Comparison of ENCODE assay signal across 8 mouse cellular contexts in genomic region chr12:108393637-108394036, GRCm38 (mm10). TPM values are rescaled to one million over a fixed set of nuclear protein-coding genes. Genes with fewer than 3 reads are reported as not detected.
DNase-seq lines count a peak whose midpoint lies in the region; ATAC-seq and TF ChIP-seq lines count a peak whose summit lies in the region.

No protein-coding gene starts in this region.

- peak; percentile 50 to 61 for DNase-seq in cerebellum, adult 2 months
- DNase-seq in cerebellum, adult 11-12 months: no peak
- peak; percentile 95 for DNase-seq in adrenal gland, postnatal 10 days
- peak; percentile 93 for DNase-seq in heart, adult 8-10 months (ENCODE audit: low spot score)
- DNase-seq in kidney, postnatal 0 days (ENCODE audit: low spot score): peak; percentile 88
- peak; percentile 79 for DNase-seq in ovary, postnatal 36 days (ENCODE audit: low spot score)
- DNase-seq in forebrain, embryonic 14.5 days (ENCODE audit: low spot score): no peak
- DNase-seq in midbrain, postnatal 0 days (ENCODE audit: low spot score): no peak

- H3K4me2 ChIP-seq in kidney, postnatal 0 days (ENCODE audit: low read length): no peak overlapping the region
- no peak overlapping the region for H3K4me2 ChIP-seq in forebrain, embryonic 14.5 days (ENCODE audit: low read length)
- H3K4me2 ChIP-seq in midbrain, postnatal 0 days (ENCODE audit: low read depth, low read length, poor library complexity, severe bottlenecking): no peak overlapping the region

- TF ChIP-seq POLR2A in cerebellum, adult 2 months (IDR thresholded peaks at IDR 0.05; ENCODE audit: borderline replicate concordance, insufficient read depth, low read length): no peak

- no peaks in the 10 kb centered on the region for H3K36me3 ChIP-seq in kidney, postnatal 0 days (ENCODE audit: insufficient read depth, low read length)
- no peaks in the 10 kb centered on the region for H3K36me3 ChIP-seq in forebrain, embryonic 14.5 days (ENCODE audit: control insufficient read depth, insufficient read depth, low read length)
- no peaks in the 10 kb centered on the region for H3K36me3 ChIP-seq in midbrain, postnatal 0 days (ENCODE audit: insufficient read depth, low read length)

- no peak overlapping the region for H3K27ac ChIP-seq in cerebellum, adult 2 months (ENCODE audit: insufficient read depth, low read length)
- peak overlapping the region; percentile 63; the same call in 1 of the 2 replicates for H3K27ac ChIP-seq in kidney, postnatal 0 days
- H3K27ac ChIP-seq in forebrain, embryonic 14.5 days (ENCODE audit: low read depth, low read length): no peak overlapping the region
- no peak overlapping the region for H3K27ac ChIP-seq in midbrain, postnatal 0 days (ENCODE audit: low read depth, low read length)

- no peak overlapping the region for H3K9ac ChIP-seq in kidney, postnatal 0 days (ENCODE audit: low read depth, low read length)
- no peak overlapping the region for H3K9ac ChIP-seq in forebrain, embryonic 14.5 days (ENCODE audit: low read length)
- no peak overlapping the region for H3K9ac ChIP-seq in midbrain, postnatal 0 days (replicated peaks; ENCODE audit: low read length, poor library complexity, severe bottlenecking)

- H3K27me3 ChIP-seq in cerebellum, adult 2 months (ENCODE audit: control insufficient read depth, insufficient read depth, low read length): no peaks in the 10 kb centered on the region
- no peaks in the 10 kb centered on the region for H3K27me3 ChIP-seq in kidney, postnatal 0 days (ENCODE audit: insufficient read depth, low read length)
- no peaks in the 10 kb centered on the region for H3K27me3 ChIP-seq in forebrain, embryonic 14.5 days (replicated peaks; ENCODE audit: control insufficient read depth, insufficient read depth, low read length)
- H3K27me3 ChIP-seq in midbrain, postnatal 0 days (ENCODE audit: insufficient read depth, low read length): no peaks in the 10 kb centered on the region

- no peak; the same call in 1 of the 2 replicates for ATAC-seq in kidney, postnatal 0 days (replicated peaks; ENCODE audit: low FRiP score, low read depth)
- ATAC-seq in forebrain, embryonic 14.5 days: no peak
- no peak for ATAC-seq in midbrain, postnatal 0 days (ENCODE audit: low FRiP score)

- peaks cover 20% of the 10 kb centered on the region for H3K4me1 ChIP-seq in cerebellum, adult 2 months (ENCODE audit: control insufficient read depth, insufficient read depth, low read length)
- peaks cover 32% of the 10 kb centered on the region for H3K4me1 ChIP-seq in kidney, postnatal 0 days (replicated peaks; ENCODE audit: insufficient read depth, low read length)
- peaks cover 30% of the 10 kb centered on the region for H3K4me1 ChIP-seq in forebrain, embryonic 14.5 days (ENCODE audit: control insufficient read depth, insufficient read depth, low read length)
- H3K4me1 ChIP-seq in midbrain, postnatal 0 days (ENCODE audit: insufficient read depth, low read length): peaks cover 18% of the 10 kb centered on the region

- no peak overlapping the region for H3K4me3 ChIP-seq in cerebellum, adult 2 months (replicated peaks; ENCODE audit: insufficient read depth, low read depth, low read length)
- no peak overlapping the region for H3K4me3 ChIP-seq in kidney, postnatal 0 days (replicated peaks; ENCODE audit: low read depth, low read length)
- no peak overlapping the region for H3K4me3 ChIP-seq in forebrain, embryonic 14.5 days (ENCODE audit: low read depth, low read length)
- no peak overlapping the region for H3K4me3 ChIP-seq in midbrain, postnatal 0 days (ENCODE audit: low read depth, low read length)

- WGBS in cerebellum, adult 2 months: 79% methylated on average over 4 of the region's 4 CpGs
- 58% methylated on average over 4 of the region's 4 CpGs for WGBS in kidney, postnatal 0 days
- 79% methylated on average over 4 of the region's 4 CpGs for WGBS in forebrain, embryonic 14.5 days
- WGBS in midbrain, postnatal 0 days: 73% methylated on average over 4 of the region's 4 CpGs

- H3K9me3 ChIP-seq in kidney, postnatal 0 days (replicated peaks; ENCODE audit: low read length): no peaks in the 10 kb centered on the region
- no peaks in the 10 kb centered on the region for H3K9me3 ChIP-seq in forebrain, embryonic 14.5 days (replicated peaks; ENCODE audit: control insufficient read depth, low read length)
- H3K9me3 ChIP-seq in midbrain, postnatal 0 days (ENCODE audit: low read length): no peaks in the 10 kb centered on the region

- TF ChIP-seq CTCF in cerebellum, adult 2 months (IDR thresholded peaks at IDR 0.05; ENCODE audit: borderline replicate concordance, insufficient read depth, low read depth, low read length): no peak
- no peak for TF ChIP-seq CTCF in kidney, postnatal 0 days (IDR thresholded peaks at IDR 0.05; ENCODE audit: low read depth)
- TF ChIP-seq CTCF in midbrain, postnatal 0 days (IDR thresholded peaks at IDR 0.05): no peak

RNA-seq across cellular contexts. Expression of gene Eml1, which starts 22.9 kb away (rescaled TPM):
- polyA plus RNA-seq in cerebellum, adult 2 months (2012; rRNA removed): 89.7 and 93.9 TPM in 2 replicates
- 10 to 100 TPM; 32.8 to 36.7 TPM for total RNA-seq in adrenal gland, postnatal 10 days (2021)
- 10 to 100 TPM; 65.1 to 92.0 (median 80.7) TPM for total RNA-seq in heart, adult 8-10 months (2022)
- 39.0 and 42.0 TPM in 2 replicates for polyA plus RNA-seq in kidney, postnatal 0 days (2015; fragmentation: Nextera tagmentation; extraction: Ambion mirVana)
- polyA plus RNA-seq in forebrain, embryonic 14.5 days (2014; fragmentation: Nextera tagmentation; extraction: Ambion mirVana): 52.2 and 57.1 TPM in 2 replicates
- total RNA-seq in midbrain, postnatal 0 days (2014; rRNA removed): 43.9 and 52.0 TPM in 2 replicates
- 34.0 and 37.4 TPM in 2 replicates for polyA plus RNA-seq in midbrain, postnatal 0 days (2015; fragmentation: Nextera tagmentation; extraction: Ambion mirVana)

RNA-seq across cellular contexts. Expression of gene Cyp46a1, which starts 59.5 kb away (rescaled TPM):
- polyA plus RNA-seq in cerebellum, adult 2 months (2012; rRNA removed): 88.8 and 93.7 TPM in 2 replicates
- total RNA-seq in adrenal gland, postnatal 10 days (2021): 1 to 10 TPM; 1.6 to 2.2 TPM
- total RNA-seq in heart, adult 8-10 months (2022): under 1 TPM; 0.33 to 1.00 (median 0.66) TPM
- polyA plus RNA-seq in kidney, postnatal 0 days (2015; fragmentation: Nextera tagmentation; extraction: Ambion mirVana): 5.2 and 5.9 TPM in 2 replicates
- polyA plus RNA-seq in forebrain, embryonic 14.5 days (2014; fragmentation: Nextera tagmentation; extraction: Ambion mirVana): 10.9 and 14.3 TPM in 2 replicates
- total RNA-seq in midbrain, postnatal 0 days (2014; rRNA removed): 33.2 and 36.0 TPM in 2 replicates
- 52.0 and 55.3 TPM in 2 replicates for polyA plus RNA-seq in midbrain, postnatal 0 days (2015; fragmentation: Nextera tagmentation; extraction: Ambion mirVana)

Comparison
In these comparisons a context has a peak if more than half of its experiments do, and no peak if none do; other contexts are left out.
1. DNase-seq: peak in cerebellum, adult 2 months (2 of 2), adrenal gland, postnatal 10 days (single experiment), heart, adult 8-10 months (single experiment), kidney, postnatal 0 days (single experiment) and ovary, postnatal 36 days (single experiment); none in cerebellum, adult 11-12 months (single experiment), forebrain, embryonic 14.5 days (single experiment) and midbrain, postnatal 0 days (single experiment).